Mouse (Mus musculus): Measurements from ENCODE around the gene Ccdc146.

The Ccdc146 gene

GRCm38 (mm10) chr5:21424614-21425602 lies at the start of gene Ccdc146, which contains the start of gene Fam185a:
Gene Ccdc146 (minus strand): TSS chr5:21424677.
Gene Fam185a (plus strand): TSS chr5:21424958.
- DNase-seq (ENCODE audit: low read depth, low spot score), result peak; percentile 100

DNA sequence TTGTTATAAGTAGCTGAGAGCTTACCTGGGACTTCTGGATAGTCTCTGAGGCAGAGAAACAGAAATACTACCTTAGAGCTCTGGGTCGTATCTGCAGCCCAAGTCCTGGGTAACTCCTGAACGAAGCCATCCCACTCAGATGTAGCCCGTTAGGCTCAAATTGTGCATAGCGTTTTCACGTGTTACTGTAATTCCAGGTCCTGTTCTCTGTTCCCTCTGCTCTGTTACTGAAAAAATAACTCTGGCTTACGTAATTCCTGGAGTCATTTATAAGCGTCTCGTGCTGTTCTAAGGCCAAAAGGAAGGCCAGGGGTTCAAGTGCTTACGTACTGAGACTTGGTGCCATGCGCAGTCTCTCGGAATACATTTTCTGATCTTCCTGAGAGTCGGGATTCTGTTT lies 43.6 kb upstream of the Ccdc146 start:
- no peak for DNase-seq (ENCODE audit: low read depth, low spot score)

- no peak for DNase-seq (ENCODE audit: low read depth, low spot score)
Observed at GRCm38 (mm10) chr5:21467387-21467786, 42.9 kb upstream of the Ccdc146 start.

GRCm38 (mm10) chr5:21440833-21441530 lies 16.5 kb upstream of the Ccdc146 start:
- no peak for DNase-seq (ENCODE audit: low read depth, low spot score)

DNA sequence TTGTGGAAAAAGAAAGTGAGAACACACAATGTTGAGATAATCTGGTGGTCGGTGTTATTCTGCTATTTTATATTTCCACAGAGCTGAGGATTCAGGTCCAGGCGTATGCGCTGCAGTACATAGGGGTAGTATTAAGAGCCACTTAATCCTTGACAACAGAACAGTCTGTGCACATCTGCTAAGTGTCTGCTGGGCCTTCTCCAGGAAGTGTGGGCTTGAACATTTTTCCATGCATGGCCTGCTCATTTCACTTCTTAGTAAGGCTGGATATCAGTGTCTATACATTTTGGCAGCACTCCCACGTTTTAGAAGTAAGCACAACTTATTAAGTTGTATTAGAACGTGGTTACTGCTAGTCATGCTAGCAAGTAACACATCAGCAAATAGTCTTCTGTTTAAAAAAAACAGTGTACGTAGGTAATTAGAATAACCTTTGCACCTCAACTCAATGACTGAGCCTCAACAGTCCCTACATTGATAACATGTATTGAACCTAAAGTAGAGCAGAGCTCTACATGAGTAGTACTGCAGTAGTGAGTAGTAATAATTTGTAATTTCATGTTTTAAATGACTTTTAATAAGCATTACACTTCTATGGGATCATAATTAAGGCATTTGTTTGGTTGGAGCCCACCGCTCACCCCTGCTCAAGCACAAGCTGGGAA lies 15.1 kb upstream of the Ccdc146 start:
- DNase-seq (ENCODE audit: low read depth, low spot score), result no peak

GRCm38 (mm10) chr5:21438428-21438827 lies 14.0 kb upstream of the Ccdc146 start:
- DNase-seq (ENCODE audit: low read depth, low spot score), result no peak

DNA sequence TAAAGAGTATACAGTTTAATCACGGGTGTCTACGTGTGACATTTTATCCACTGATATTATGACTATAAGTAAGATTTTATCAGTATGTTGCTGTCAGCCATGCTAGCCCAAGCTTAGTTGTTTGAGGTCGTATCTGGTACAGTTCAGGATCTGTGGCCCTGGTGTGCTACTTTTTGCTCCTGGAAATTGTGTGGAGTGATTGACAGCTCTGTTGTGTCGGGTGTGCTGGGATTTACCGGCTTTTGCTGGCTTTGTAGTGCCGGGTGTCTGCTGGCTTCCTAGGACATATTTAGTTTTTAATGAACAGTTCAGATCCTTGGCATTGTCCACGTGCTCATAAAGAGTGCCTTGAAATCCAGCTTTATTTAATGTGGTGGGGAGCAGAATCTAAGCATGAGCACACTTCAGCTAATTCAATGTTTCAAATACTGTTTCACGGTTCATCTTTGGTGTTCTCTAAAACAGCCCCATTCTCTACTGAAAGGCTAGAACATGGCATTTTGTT lies 12.0 kb upstream of the Ccdc146 start:
- no peak for DNase-seq (ENCODE audit: low read depth, low spot score)

DNA sequence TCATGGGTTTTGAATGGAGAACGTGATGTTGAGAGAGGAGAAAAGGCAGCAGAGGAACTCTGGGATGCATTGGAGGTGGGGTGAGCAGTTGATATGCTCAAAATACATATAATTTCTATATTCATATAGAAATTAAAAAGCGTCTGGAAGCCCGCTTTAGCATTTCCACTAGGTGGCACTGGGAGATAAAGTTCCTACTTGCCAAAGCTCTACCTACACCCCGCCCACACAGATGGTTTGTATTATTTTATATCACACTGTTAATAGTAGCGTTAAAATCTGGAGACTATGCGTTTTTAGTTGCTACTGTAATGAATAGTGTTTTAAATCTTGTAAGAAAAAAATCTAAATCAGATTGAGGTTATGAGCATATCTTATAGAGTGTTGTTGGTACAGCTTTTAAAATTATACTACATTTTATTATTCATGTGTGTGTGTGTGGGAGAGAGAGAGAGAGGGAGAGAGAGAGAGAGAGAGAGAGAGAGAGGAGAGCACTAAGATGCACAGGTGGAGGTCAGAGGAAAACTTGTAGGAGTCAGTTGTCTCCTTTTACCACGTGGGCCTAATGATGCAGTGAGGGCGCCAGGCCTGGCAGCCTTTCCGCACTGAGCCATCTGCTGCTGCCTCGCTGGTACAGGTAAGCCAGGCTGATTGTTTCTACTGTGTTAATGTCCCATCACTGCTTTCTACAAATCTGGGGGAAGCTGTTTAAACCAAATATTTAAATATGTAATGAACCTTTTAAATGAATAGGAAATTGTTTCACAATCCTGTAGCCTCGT lies 9.9 kb upstream of the Ccdc146 start:
- no peak for DNase-seq (ENCODE audit: low read depth, low spot score)

GRCm38 (mm10) chr5:21426666-21427065 lies 2.2 kb upstream of the Ccdc146 start:
- no peak for DNase-seq (ENCODE audit: low read depth, low spot score)

- peak; percentile 29 for DNase-seq (ENCODE audit: low read depth, low spot score)
Observed at GRCm38 (mm10) chr5:21420609-21421008, 3.9 kb downstream of the Ccdc146 start.

GRCm38 (mm10) chr5:21418613-21419012 lies 5.9 kb downstream of the Ccdc146 start:
- DNase-seq (ENCODE audit: low read depth, low spot score), result no peak

DNA sequence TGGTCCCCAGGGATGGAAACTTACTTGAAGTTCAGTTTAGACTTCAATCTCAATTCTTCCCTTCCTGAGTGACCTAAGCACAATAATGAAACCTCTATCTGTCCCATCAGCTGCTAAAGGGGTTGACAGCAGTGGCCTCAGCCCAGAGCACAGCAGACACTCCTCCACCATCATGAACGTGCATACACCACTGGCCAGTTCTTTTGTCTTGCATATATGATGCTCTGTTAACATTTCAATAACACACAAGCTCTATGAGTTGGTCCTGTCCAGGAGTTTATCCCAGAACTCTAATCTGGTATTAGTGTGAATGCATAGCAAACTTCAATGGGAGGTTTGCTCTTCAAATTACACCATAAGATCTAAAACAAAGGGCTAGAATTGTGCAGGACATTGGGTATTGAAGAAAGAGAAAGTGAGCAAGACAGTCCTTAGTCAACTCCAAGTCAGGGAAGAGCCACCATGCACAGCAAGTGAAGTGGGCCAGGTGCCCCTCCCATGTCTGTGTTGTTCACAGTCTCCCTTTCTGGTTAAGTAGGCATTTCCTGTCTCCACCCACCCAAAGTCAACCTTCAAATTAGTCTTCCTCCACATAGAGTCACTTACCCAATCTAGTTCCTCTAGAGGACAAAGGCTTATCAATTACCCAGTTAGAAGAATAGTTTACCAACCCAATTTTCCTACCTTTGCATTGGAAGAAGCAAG lies 10.2 kb downstream of the Ccdc146 start:
- peak; percentile 77 for DNase-seq (ENCODE audit: low read depth, low spot score)

GRCm38 (mm10) chr5:21413322-21413721 lies 11.2 kb downstream of the Ccdc146 start:
- DNase-seq (ENCODE audit: low read depth, low spot score), result no peak

DNA sequence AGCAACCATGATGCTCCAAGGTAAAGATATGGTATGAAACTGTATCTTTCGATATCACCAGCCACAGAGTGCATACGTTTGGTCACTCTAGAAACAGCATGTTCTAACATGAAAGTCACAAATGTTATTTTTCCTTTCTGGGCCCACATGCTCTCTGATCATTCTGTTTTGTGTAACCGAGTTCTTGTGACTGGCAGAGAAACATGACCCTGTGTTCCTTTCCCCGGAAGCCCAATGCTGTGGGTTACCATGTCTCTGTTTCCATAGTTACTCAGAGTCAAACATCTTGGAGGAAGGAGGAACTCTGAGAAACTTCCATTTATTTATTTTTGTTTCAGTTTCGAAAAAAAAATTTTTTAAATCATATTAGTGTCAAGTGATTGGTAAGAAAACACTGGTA lies 12.4 kb downstream of the Ccdc146 start:
- DNase-seq (ENCODE audit: low read depth, low spot score), result no peak

GRCm38 (mm10) chr5:21411261-21411666 lies 13.2 kb downstream of the Ccdc146 start:
- DNase-seq (ENCODE audit: low read depth, low spot score), result no peak

GRCm38 (mm10) chr5:21395205-21395840 lies 29.2 kb downstream of the Ccdc146 start:
- DNase-seq (ENCODE audit: low read depth, low spot score), result no peak

GRCm38 (mm10) chr5:21394562-21394961 lies 29.9 kb downstream of the Ccdc146 start:
- no peak for DNase-seq (ENCODE audit: low read depth, low spot score)

GRCm38 (mm10) chr5:21391616-21392384 lies 32.7 kb downstream of the Ccdc146 start:
- no peak for DNase-seq (ENCODE audit: low read depth, low spot score)

DNA sequence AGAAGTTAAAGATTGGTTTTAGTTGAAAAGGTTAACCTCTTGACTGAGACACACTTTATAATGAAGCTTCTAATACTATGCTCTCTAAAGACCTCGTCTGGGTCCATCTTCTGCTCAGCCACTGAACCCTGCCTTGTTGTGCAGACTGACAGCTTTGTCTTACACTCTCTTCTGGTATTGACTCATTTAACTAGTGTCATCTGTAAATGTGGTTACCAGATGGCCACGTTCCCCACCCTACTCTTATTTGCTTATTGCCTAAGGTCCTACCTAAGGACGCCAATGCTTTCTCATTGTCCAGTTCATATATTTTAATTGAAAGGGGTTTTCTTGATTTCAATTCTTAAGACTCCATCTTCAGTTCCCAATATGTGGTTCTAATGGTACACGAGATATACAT lies 35.6 kb downstream of the Ccdc146 start:
- DNase-seq (ENCODE audit: low read depth, low spot score), result no peak

All from R1 (cell line).